Mouse (Mus musculus): ENCODE measurements around the gene Fap. TPM values are rescaled to one million over a fixed set of nuclear protein-coding genes. Genes with fewer than 3 reads are reported as not detected.

The Fap gene
- total RNA-seq, 1 experiment = not detected

GRCm38 (mm10) chr2:62549659-62550058 lies 24.2 kb downstream of the Fap start:
- in situ Hi-C loops (cut with MboI; ENCODE audit: low sequenced_read_pairs in 2 of 2, unreplicated experiment in 2 of 2) = no loop called here
- TF ChIP-seq HCFC1 (IDR thresholded peaks at IDR 0.05; ENCODE audit: borderline replicate concordance, insufficient read depth, low read length) = no peak
- no peak for TF ChIP-seq CHD2 (IDR thresholded peaks at IDR 0.05; ENCODE audit: low read depth, low read length)
- TF ChIP-seq ZC3H11A (IDR thresholded peaks at IDR 0.05; ENCODE audit: borderline replicate concordance, low read depth, low read length) = no peak
- TF ChIP-seq ZNF384 (IDR thresholded peaks at IDR 0.05; ENCODE audit: low read depth, low read length) = no peak
- no peak for TF ChIP-seq MAFK (IDR thresholded peaks at IDR 0.05; ENCODE audit: insufficient read depth, low read depth, low read length)
- Histone ChIP-seq H3K36me3 (ENCODE audit: control insufficient read depth, insufficient read depth, low read length, poor library complexity, severe bottlenecking) (no peaks in the 10 kb centered on the region), H3K4me1 (ENCODE audit: control insufficient read depth in 2 of 2, insufficient read depth in 2 of 2, low read length in 2 of 2, poor library complexity in 1 of 2) (no peaks in the 10 kb centered on the region), H3K9me3 (ENCODE audit: control insufficient read depth, insufficient read depth, low read depth, low read length) (no peaks in the 10 kb centered on the region), H3K9ac (ENCODE audit: insufficient read depth, low read depth, low read length, poor library complexity, severe bottlenecking) (no peak overlapping the region), H3K27ac (ENCODE audit: insufficient read depth, low read depth, low read length, poor library complexity, severe bottlenecking) (no peak overlapping the region), H3K4me3 (ENCODE audit: insufficient read depth in 1 of 2, low read depth in 1 of 2, low read length in 2 of 2, poor library complexity in 1 of 2, severe bottlenecking in 1 of 2) (no peak overlapping the region)
- DNase-seq (ENCODE audit: low read depth, low spot score) = no peak

- TF ChIP-seq HCFC1 (IDR thresholded peaks at IDR 0.05; ENCODE audit: borderline replicate concordance, insufficient read depth, low read length) (no peak), CHD2 (IDR thresholded peaks at IDR 0.05; ENCODE audit: low read depth, low read length) (no peak), ZNF384 (IDR thresholded peaks at IDR 0.05; ENCODE audit: low read depth, low read length) (no peak), MAFK (IDR thresholded peaks at IDR 0.05; ENCODE audit: insufficient read depth, low read depth, low read length) (no peak), ZC3H11A (IDR thresholded peaks at IDR 0.05; ENCODE audit: borderline replicate concordance, low read depth, low read length) (no peak)
- Histone ChIP-seq H3K4me3 (ENCODE audit: insufficient read depth in 1 of 2, low read depth in 1 of 2, low read length in 2 of 2, poor library complexity in 1 of 2, severe bottlenecking in 1 of 2) (no peak overlapping the region), H3K36me3 (ENCODE audit: control insufficient read depth, insufficient read depth, low read length, poor library complexity, severe bottlenecking) (no peaks in the 10 kb centered on the region), H3K9me3 (ENCODE audit: control insufficient read depth, insufficient read depth, low read depth, low read length) (no peaks in the 10 kb centered on the region), H3K9ac (ENCODE audit: insufficient read depth, low read depth, low read length, poor library complexity, severe bottlenecking) (no peak overlapping the region), H3K27ac (ENCODE audit: insufficient read depth, low read depth, low read length, poor library complexity, severe bottlenecking) (no peak overlapping the region), H3K4me1 (ENCODE audit: control insufficient read depth in 2 of 2, insufficient read depth in 2 of 2, low read length in 2 of 2, poor library complexity in 1 of 2) (no peaks in the 10 kb centered on the region)
- no peak for DNase-seq (ENCODE audit: low read depth, low spot score)
- in situ Hi-C loops (cut with MboI; ENCODE audit: low sequenced_read_pairs in 2 of 2, unreplicated experiment in 2 of 2) = no loop called here
Measured at GRCm38 (mm10) chr2:62549131-62549530, 24.7 kb downstream of the Fap start.

GRCm38 (mm10) chr2:62548104-62548503 lies 25.8 kb downstream of the Fap start:
- Histone ChIP-seq H3K4me3 (ENCODE audit: insufficient read depth in 1 of 2, low read depth in 1 of 2, low read length in 2 of 2, poor library complexity in 1 of 2, severe bottlenecking in 1 of 2) (no peak overlapping the region), H3K36me3 (ENCODE audit: control insufficient read depth, insufficient read depth, low read length, poor library complexity, severe bottlenecking) (no peaks in the 10 kb centered on the region), H3K9ac (ENCODE audit: insufficient read depth, low read depth, low read length, poor library complexity, severe bottlenecking) (no peak overlapping the region), H3K27ac (ENCODE audit: insufficient read depth, low read depth, low read length, poor library complexity, severe bottlenecking) (no peak overlapping the region), H3K4me1 (ENCODE audit: control insufficient read depth in 2 of 2, insufficient read depth in 2 of 2, low read length in 2 of 2, poor library complexity in 1 of 2) (no peaks in the 10 kb centered on the region), H3K9me3 (ENCODE audit: control insufficient read depth, insufficient read depth, low read depth, low read length) (no peaks in the 10 kb centered on the region)
- no peak for DNase-seq (ENCODE audit: low read depth, low spot score)
- TF ChIP-seq MAFK (IDR thresholded peaks at IDR 0.05; ENCODE audit: insufficient read depth, low read depth, low read length) (no peak), CHD2 (IDR thresholded peaks at IDR 0.05; ENCODE audit: low read depth, low read length) (no peak), HCFC1 (IDR thresholded peaks at IDR 0.05; ENCODE audit: borderline replicate concordance, insufficient read depth, low read length) (no peak), ZNF384 (IDR thresholded peaks at IDR 0.05; ENCODE audit: low read depth, low read length) (no peak), ZC3H11A (IDR thresholded peaks at IDR 0.05; ENCODE audit: borderline replicate concordance, low read depth, low read length) (no peak)
- in situ Hi-C loops (cut with MboI; ENCODE audit: low sequenced_read_pairs in 2 of 2, unreplicated experiment in 2 of 2) = no loop called here

- Histone ChIP-seq H3K9ac (ENCODE audit: insufficient read depth, low read depth, low read length, poor library complexity, severe bottlenecking) (no peak overlapping the region), H3K4me3 (ENCODE audit: insufficient read depth in 1 of 2, low read depth in 1 of 2, low read length in 2 of 2, poor library complexity in 1 of 2, severe bottlenecking in 1 of 2) (no peak overlapping the region), H3K4me1 (ENCODE audit: control insufficient read depth in 2 of 2, insufficient read depth in 2 of 2, low read length in 2 of 2, poor library complexity in 1 of 2) (no peaks in the 10 kb centered on the region), H3K9me3 (ENCODE audit: control insufficient read depth, insufficient read depth, low read depth, low read length) (no peaks in the 10 kb centered on the region), H3K36me3 (ENCODE audit: control insufficient read depth, insufficient read depth, low read length, poor library complexity, severe bottlenecking) (no peaks in the 10 kb centered on the region), H3K27ac (ENCODE audit: insufficient read depth, low read depth, low read length, poor library complexity, severe bottlenecking) (no peak overlapping the region)
- DNase-seq (ENCODE audit: low read depth, low spot score) = no peak
- TF ChIP-seq MAFK (IDR thresholded peaks at IDR 0.05; ENCODE audit: insufficient read depth, low read depth, low read length) (no peak), ZNF384 (IDR thresholded peaks at IDR 0.05; ENCODE audit: low read depth, low read length) (no peak), HCFC1 (IDR thresholded peaks at IDR 0.05; ENCODE audit: borderline replicate concordance, insufficient read depth, low read length) (no peak), CHD2 (IDR thresholded peaks at IDR 0.05; ENCODE audit: low read depth, low read length) (no peak), ZC3H11A (IDR thresholded peaks at IDR 0.05; ENCODE audit: borderline replicate concordance, low read depth, low read length) (no peak)
- in situ Hi-C loops (cut with MboI; ENCODE audit: low sequenced_read_pairs in 2 of 2, unreplicated experiment in 2 of 2) = no loop called here
Measured at GRCm38 (mm10) chr2:62535483-62535882, 38.4 kb downstream of the Fap start.

GRCm38 (mm10) chr2:62531065-62531464 lies 42.8 kb downstream of the Fap start:
- TF ChIP-seq MAFK (IDR thresholded peaks at IDR 0.05; ENCODE audit: insufficient read depth, low read depth, low read length) (no peak), ZC3H11A (IDR thresholded peaks at IDR 0.05; ENCODE audit: borderline replicate concordance, low read depth, low read length) (no peak), HCFC1 (IDR thresholded peaks at IDR 0.05; ENCODE audit: borderline replicate concordance, insufficient read depth, low read length) (no peak), ZNF384 (IDR thresholded peaks at IDR 0.05; ENCODE audit: low read depth, low read length) (no peak), CHD2 (IDR thresholded peaks at IDR 0.05; ENCODE audit: low read depth, low read length) (no peak)
- no peak overlapping the region for H3K27ac ChIP-seq (ENCODE audit: insufficient read depth, low read depth, low read length, poor library complexity, severe bottlenecking)
- H3K9ac ChIP-seq (ENCODE audit: insufficient read depth, low read depth, low read length, poor library complexity, severe bottlenecking) = no peak overlapping the region
- H3K9me3 ChIP-seq (ENCODE audit: control insufficient read depth, insufficient read depth, low read depth, low read length) = no peaks in the 10 kb centered on the region
- no peak overlapping the region for H3K4me3 ChIP-seq (ENCODE audit: insufficient read depth in 1 of 2, low read depth in 1 of 2, low read length in 2 of 2, poor library complexity in 1 of 2, severe bottlenecking in 1 of 2)
- H3K36me3 ChIP-seq (ENCODE audit: control insufficient read depth, insufficient read depth, low read length, poor library complexity, severe bottlenecking) = no peaks in the 10 kb centered on the region
- no peak for DNase-seq (ENCODE audit: low read depth, low spot score)
- in situ Hi-C loops (cut with MboI; ENCODE audit: low sequenced_read_pairs in 2 of 2, unreplicated experiment in 2 of 2) = no loop called here
- no peaks in the 10 kb centered on the region for H3K4me1 ChIP-seq (ENCODE audit: control insufficient read depth in 2 of 2, insufficient read depth in 2 of 2, low read length in 2 of 2, poor library complexity in 1 of 2)
